Mouse (Mus musculus): ENCODE measurements around the gene Nmur1. TPM values are rescaled to one million over a fixed set of nuclear protein-coding genes. Genes with fewer than 3 reads are reported as not detected.
A peak's percentile ranks its signal among the peaks of the same experiment; 100 is the strongest.
"Not testable (repeated sequence)": the region's sequence is repeated elsewhere in the genome, so short reads cannot be mapped to it uniquely, and the experiment has no call there.

The Nmur1 gene
- polyA plus RNA-seq, 1 experiment from 2014 or later: not detected

- H3K9ac ChIP-seq: no peak overlapping the region
- no peak for ATAC-seq (ENCODE audit: insufficient number of reproducible peaks, insufficient read depth, low FRiP score, low TSS enrichment, low read depth)
- 89% methylated on average over 2 of the region's 2 CpGs for WGBS
- H3K4me3 ChIP-seq: no peak overlapping the region
- no peak overlapping the region for H3K27ac ChIP-seq
- no peak overlapping the region for H3K4me2 ChIP-seq
- H3K27me3 ChIP-seq: no peaks in the 10 kb centered on the region
- H3K4me1 ChIP-seq: no peaks in the 10 kb centered on the region
- H3K9me3 ChIP-seq: no peaks in the 10 kb centered on the region
- H3K36me3 ChIP-seq: peaks cover 13% of the 10 kb centered on the region
These were observed 83.7 kb downstream of the Nmur1 start for GRCm38 (mm10) chr1:86342371-86342770.

- not testable (repeated sequence) for H3K9me3 ChIP-seq; H3K9ac ChIP-seq; H3K4me3 ChIP-seq; H3K36me3 ChIP-seq; ATAC-seq (ENCODE audit: insufficient number of reproducible peaks, insufficient read depth, low FRiP score, low TSS enrichment, low read depth); H3K4me1 ChIP-seq; H3K4me2 ChIP-seq; H3K27ac ChIP-seq; H3K27me3 ChIP-seq
- WGBS: 94% methylated on average over 2 of the region's 2 CpGs
These were observed 84.9 kb downstream of the Nmur1 start for GRCm38 (mm10) chr1:86341096-86341495.

DNA sequence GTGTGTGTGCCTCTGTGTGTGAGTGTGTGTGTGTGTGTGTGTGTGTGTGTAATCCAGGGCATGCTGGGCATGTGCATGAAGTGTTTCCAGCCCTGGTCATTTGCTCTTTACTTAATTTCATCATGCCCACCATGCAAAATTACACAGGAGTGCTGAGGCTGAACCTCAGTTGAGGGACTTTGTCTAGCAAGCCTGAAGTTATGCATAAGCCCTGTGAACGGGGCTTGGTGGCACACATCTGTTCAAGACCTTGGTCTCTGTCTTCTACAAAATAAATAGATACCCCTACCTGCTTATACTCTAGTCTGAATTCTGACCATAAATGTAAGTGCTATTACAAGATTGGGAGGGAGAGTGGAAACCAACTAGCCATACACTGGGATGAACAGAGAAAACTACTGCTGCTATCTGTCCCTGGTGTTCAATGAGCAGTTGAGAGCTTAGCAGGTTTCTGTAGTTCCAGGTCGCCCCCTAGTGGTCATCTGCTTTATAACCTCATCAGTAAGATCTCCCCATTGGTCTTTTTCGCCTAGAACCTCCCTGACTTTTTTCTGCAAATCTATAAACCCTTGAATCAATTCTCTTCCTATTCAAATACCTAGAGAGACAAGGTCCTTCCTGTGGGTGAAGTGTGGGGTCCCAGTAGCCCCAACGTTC, 86.7 kb downstream of the Nmur1 start:
- no peaks in the 10 kb centered on the region for H3K27me3 ChIP-seq
- H3K9ac ChIP-seq: no peak overlapping the region
- no peak for ATAC-seq (ENCODE audit: insufficient number of reproducible peaks, insufficient read depth, low FRiP score, low TSS enrichment, low read depth)
- WGBS: 31% methylated on average over 4 of the region's 4 CpGs
- H3K9me3 ChIP-seq: no peaks in the 10 kb centered on the region
- no peak overlapping the region for H3K4me3 ChIP-seq
- no peak overlapping the region for H3K27ac ChIP-seq
- H3K4me1 ChIP-seq: no peaks in the 10 kb centered on the region
- no peaks in the 10 kb centered on the region for H3K36me3 ChIP-seq
- no peak overlapping the region for H3K4me2 ChIP-seq

DNA sequence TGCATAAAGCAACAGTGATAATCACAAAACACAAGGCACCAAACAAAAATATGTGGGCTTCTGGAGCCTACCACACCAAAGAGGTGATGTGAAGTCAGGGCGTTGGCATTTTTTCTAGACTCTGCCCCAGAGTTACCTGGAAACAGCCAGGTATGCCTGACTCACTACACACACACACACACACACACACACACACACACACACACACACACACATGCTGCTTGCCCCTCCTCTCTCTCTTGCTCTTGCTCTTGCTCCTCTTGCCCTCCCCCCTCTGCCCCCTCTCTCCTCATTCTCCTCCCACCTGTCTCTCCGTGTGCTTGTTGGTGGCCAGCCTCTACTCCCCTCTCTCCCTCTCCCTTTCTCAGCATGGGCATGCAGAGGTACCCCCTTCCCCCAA, 89.7 kb downstream of the Nmur1 start:
- Histone ChIP-seq H3K27ac (no peak overlapping the region), H3K4me1 (no peaks in the 10 kb centered on the region), H3K36me3 (no peaks in the 10 kb centered on the region), H3K27me3 (no peaks in the 10 kb centered on the region), H3K9me3 (no peaks in the 10 kb centered on the region), H3K9ac (no peak overlapping the region), H3K4me3 (no peak overlapping the region), H3K4me2 (no peak overlapping the region)
- no peak for ATAC-seq (ENCODE audit: insufficient number of reproducible peaks, insufficient read depth, low FRiP score, low TSS enrichment, low read depth)
- WGBS: 33% methylated on average over 2 of the region's 2 CpGs

Small RNA genes within 50 kb of the gene (microRNA-seq; reads per million reads assigned to microRNA genes)
- 23.9 reads per million, percentile 36 among the genes with 10 or more reads in this experiment for gene mmu-mir-3535

Other genes with a start within 250 kb of the Nmur1 start
- 6.0 and 6.7 TPM in 2 replicates for gene B3gnt7, start 123.4 kb downstream of the Nmur1 start, polyA plus RNA-seq (2015; fragmentation: Nextera tagmentation; extraction: Ambion mirVana)
- gene Ncl, start 66.8 kb downstream of the Nmur1 start, polyA plus RNA-seq (2015; fragmentation: Nextera tagmentation; extraction: Ambion mirVana): 390 and 452 TPM in 2 replicates
- not detected in 2 replicates for gene Tex44, start 101 bp upstream of the Nmur1 start, polyA plus RNA-seq (2015; fragmentation: Nextera tagmentation; extraction: Ambion mirVana)
- gene Ptma, start 100.5 kb upstream of the Nmur1 start, polyA plus RNA-seq (2015; fragmentation: Nextera tagmentation; extraction: Ambion mirVana): 3,278 and 3,456 TPM in 2 replicates
- gene Pde6d, start 156.4 kb upstream of the Nmur1 start, polyA plus RNA-seq (2015; fragmentation: Nextera tagmentation; extraction: Ambion mirVana): 70.7 and 78.5 TPM in 2 replicates
- 46.8 and 54.5 TPM in 2 replicates for gene Cops7b, start 156.7 kb upstream of the Nmur1 start, polyA plus RNA-seq (2015; fragmentation: Nextera tagmentation; extraction: Ambion mirVana)
- 1.6 and 3.2 TPM in 2 replicates for gene Nppc, start 244.3 kb upstream of the Nmur1 start, polyA plus RNA-seq (2015; fragmentation: Nextera tagmentation; extraction: Ambion mirVana)

All from embryonic facial prominence, embryonic 13.5 days (tissue).